Mouse (Mus musculus) heart, embryonic 14.5 days (tissue): ENCODE measurements around the gene Klhl2. TPM values are rescaled to one million over a fixed set of nuclear protein-coding genes. Genes with fewer than 3 reads are reported as not detected.

Experiments
- ATAC-seq: fragments of 200-750 bp; cut with Nextera tagmentation; 2 replicates; pipeline ENCODE4 v1.8.0; 2017; ENCODE audit warnings: low read depth, moderate TSS enrichment; ENCODE audit not compliant: insufficient number of reproducible peaks, insufficient read depth, low FRiP score
- H3K27ac ChIP-seq, 2 experiments: fragments of 200-500 bp in 1 of 2; fragments of 300-500 bp in 1 of 2; sonication (generic) in 1 of 2; replicated peaks in 1 of 2; 2 replicates each; pipeline ENCODE4 v1.5.1; 2012 to 2014; ENCODE audit warnings: low read depth in 2 of 2, low read length in 2 of 2, control low read depth in 1 of 2, mild to moderate bottlenecking in 1 of 2, mixed read lengths in 1 of 2; ENCODE audit not compliant: control insufficient read depth in 1 of 2, insufficient read depth in 1 of 2
- H3K27me3 ChIP-seq: fragments of 300-500 bp; sonication (generic); 2 replicates; pipeline ENCODE4 v1.6.1; 2014; ENCODE audit warnings: mild to moderate bottlenecking, low read length, control low read depth; ENCODE audit not compliant: control insufficient read depth, insufficient read depth
- H3K36me3 ChIP-seq: fragments of 300-500 bp; sonication (generic); 2 replicates; pipeline ENCODE4 v1.6.1; 2014; ENCODE audit warnings: mild to moderate bottlenecking, control low read depth, low read length, mixed read lengths; ENCODE audit not compliant: control insufficient read depth, insufficient read depth
- H3K4me1 ChIP-seq, 2 experiments: fragments of 200-500 bp in 1 of 2; fragments of 300-500 bp in 1 of 2; sonication (generic) in 1 of 2; 2 replicates each; pipeline ENCODE4 v1.6.1; 2012 to 2014; ENCODE audit warnings: low read length in 2 of 2, control low read depth in 1 of 2, mixed read lengths in 1 of 2; ENCODE audit not compliant: control insufficient read depth in 2 of 2, insufficient read depth in 2 of 2
- H3K4me2 ChIP-seq: fragments of 300-500 bp; sonication (generic); 2 replicates; pipeline ENCODE4 v1.6.1; 2014; ENCODE audit warnings: mild to moderate bottlenecking, low read length
- H3K4me3 ChIP-seq, 2 experiments: fragments of 200-500 bp in 1 of 2; fragments of 300-500 bp in 1 of 2; sonication (generic) in 1 of 2; 2 replicates each; pipeline ENCODE4 v1.5.1; 2012 to 2014; ENCODE audit warnings: low read length in 2 of 2, mild to moderate bottlenecking in 2 of 2, control low read depth in 1 of 2, low read depth in 1 of 2, moderate library complexity in 1 of 2; ENCODE audit not compliant: control insufficient read depth in 1 of 2, insufficient read depth in 1 of 2
- H3K9ac ChIP-seq: fragments of 300-500 bp; sonication (generic); 2 replicates; pipeline ENCODE4 v1.6.1; 2014; ENCODE audit warnings: mild to moderate bottlenecking, low read length
- H3K9me3 ChIP-seq: fragments of 300-500 bp; sonication (generic); 2 replicates; pipeline ENCODE4 v1.6.1; 2016; ENCODE audit warnings: low read length, control low read depth; ENCODE audit not compliant: control insufficient read depth
- WGBS: fragments of 180-500 bp; shearing (Covaris S2); extraction: QIAGEN DNeasy Blood & Tissue Kit; methylation state at CpG from one replicate; pipeline ENCODE4 v1.1.7; 2014; 5-methylcytosine and 5-hydroxymethylcytosine counted together
- polyA plus RNA-seq: library from polyadenylated mRNA; unstranded; fragments of >200 nt; fragmentation: Nextera tagmentation; extraction: Ambion mirVana; gene quantifications from 2 replicates; pipeline ENCODE4 v1.2.1, GENCODE M21; 2014

Klhl2 gene
- polyA plus RNA-seq, 1 experiment from 2014 or later: 13.9 TPM

DNA sequence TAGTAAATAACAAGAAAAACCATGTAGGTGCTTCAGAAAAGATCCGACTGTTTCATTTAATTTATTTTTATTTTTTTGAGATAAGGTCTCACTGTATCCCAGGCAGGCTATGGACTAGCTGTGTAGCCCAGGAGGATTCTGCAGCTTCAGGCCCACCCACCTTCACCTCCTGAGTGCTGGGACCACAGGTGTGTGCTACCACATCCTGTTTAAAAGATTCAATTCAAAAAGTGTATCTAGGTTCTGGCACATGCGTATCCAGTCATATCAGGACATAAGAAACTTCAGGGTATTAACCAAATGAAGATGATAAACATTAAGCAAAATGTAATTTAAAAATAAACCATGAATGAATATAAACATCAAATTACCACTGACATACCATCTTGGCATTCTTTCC, 126.6 kb downstream of the Klhl2 start:
- H3K4me3 ChIP-seq: no peak overlapping the region
- 93% methylated on average over 2 of the region's 2 CpGs for WGBS
- peaks cover 83% of the 10 kb centered on the region for H3K36me3 ChIP-seq

DNA sequence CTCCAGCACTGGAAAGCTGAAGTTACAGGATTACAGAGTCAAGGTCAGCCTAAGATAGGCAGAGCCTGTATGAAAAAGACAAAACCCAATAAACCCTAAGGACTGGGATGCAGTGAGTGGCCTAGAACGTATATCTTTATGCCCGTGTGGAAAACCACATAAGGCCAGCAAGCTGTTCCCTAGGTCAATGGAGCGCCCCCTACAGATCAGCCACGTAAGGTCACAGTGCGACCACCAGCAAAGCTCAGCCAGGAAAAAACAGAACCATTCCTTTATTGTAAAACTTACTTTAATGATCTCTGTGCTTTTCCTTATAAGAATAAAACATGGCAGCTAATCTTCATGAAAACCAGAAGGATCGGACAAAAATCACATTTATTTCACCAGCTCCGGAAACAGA, 131.9 kb downstream of the Klhl2 start:
- no peak for ATAC-seq
- Histone ChIP-seq H3K27ac (no peak overlapping the region), H3K4me2 (no peak overlapping the region), H3K27me3 (no peaks in the 10 kb centered on the region), H3K4me1 (no peaks in the 10 kb centered on the region), H3K4me3 (no peak overlapping the region), H3K36me3 (peaks cover 56% of the 10 kb centered on the region), H3K9ac (no peak overlapping the region), H3K9me3 (no peaks in the 10 kb centered on the region)
- whole genome bisulfite sequencing: 78% methylated on average over 7 of the region's 7 CpGs

More for the DNA sequence above, 126.6 kb downstream of the Klhl2 start:
- Histone ChIP-seq H3K27me3 (no peaks in the 10 kb centered on the region), H3K9me3 (no peaks in the 10 kb centered on the region), H3K4me1 (no peaks in the 10 kb centered on the region), H3K27ac (no peak overlapping the region), H3K9ac (no peak overlapping the region), H3K4me2 (no peak overlapping the region)
- no peak for ATAC-seq

- Histone ChIP-seq H3K36me3 (peaks cover 10% of the 10 kb centered on the region), H3K27ac (no peak overlapping the region)
- WGBS: 83% methylated on average over 7 of the region's 7 CpGs
Measured at GRCm38 (mm10) chr8:64712499-64712898, 137.3 kb downstream of the Klhl2 start.

GRCm38 (mm10) chr8:64711544-64711943, 138.3 kb downstream of the Klhl2 start:
- no peak overlapping the region for H3K4me2 ChIP-seq
- H3K4me3 ChIP-seq: no peak overlapping the region
- H3K36me3 ChIP-seq: peaks cover under 1% of the 10 kb centered on the region; the same call in 1 of the 2 replicates
- H3K27me3 ChIP-seq: no peaks in the 10 kb centered on the region
- H3K27ac ChIP-seq: no peak overlapping the region
- ATAC-seq: no peak
- no peaks in the 10 kb centered on the region for H3K9me3 ChIP-seq
- peaks cover 0 to 8% of the 10 kb centered on the region in 2 experiments; a peak in 1 of 4 replicates for H3K4me1 ChIP-seq
- no peak overlapping the region for H3K9ac ChIP-seq
- WGBS: 26% methylated on average over 1 of the region's 1 CpGs

More at GRCm38 (mm10) chr8:64712499-64712898, 137.3 kb downstream of the Klhl2 start:
- Histone ChIP-seq H3K4me1 (peaks cover 0 to 8% of the 10 kb centered on the region in 2 experiments; a peak in 1 of 4 replicates), H3K4me2 (no peak overlapping the region), H3K9me3 (no peaks in the 10 kb centered on the region), H3K4me3 (no peak overlapping the region), H3K27me3 (no peaks in the 10 kb centered on the region), H3K9ac (no peak overlapping the region)
- ATAC-seq: no peak

GRCm38 (mm10) chr8:64707481-64707880, 142.3 kb downstream of the Klhl2 start:
- H3K9me3 ChIP-seq: no peaks in the 10 kb centered on the region
- H3K4me1 ChIP-seq: peaks cover 0 to 8% of the 10 kb centered on the region in 2 experiments; a peak in 1 of 4 replicates
- H3K36me3 ChIP-seq: no peaks in the 10 kb centered on the region
- H3K9ac ChIP-seq: no peak overlapping the region
- H3K4me2 ChIP-seq: no peak overlapping the region
- no peaks in the 10 kb centered on the region for H3K27me3 ChIP-seq
- H3K27ac ChIP-seq: no peak overlapping the region
- ATAC-seq: no peak
- H3K4me3 ChIP-seq: no peak overlapping the region

GRCm38 (mm10) chr8:64703191-64703590, 146.6 kb downstream of the Klhl2 start:
- H3K9me3 ChIP-seq: no peaks in the 10 kb centered on the region
- H3K27me3 ChIP-seq: no peaks in the 10 kb centered on the region
- H3K4me3 ChIP-seq: no peak overlapping the region
- H3K9ac ChIP-seq: no peak overlapping the region
- no peaks in the 10 kb centered on the region for H3K4me1 ChIP-seq
- no peaks in the 10 kb centered on the region for H3K36me3 ChIP-seq
- H3K4me2 ChIP-seq: no peak overlapping the region
- H3K27ac ChIP-seq: no peak overlapping the region
- WGBS: 78% methylated on average over 1 of the region's 1 CpGs
- no peak for ATAC-seq

DNA sequence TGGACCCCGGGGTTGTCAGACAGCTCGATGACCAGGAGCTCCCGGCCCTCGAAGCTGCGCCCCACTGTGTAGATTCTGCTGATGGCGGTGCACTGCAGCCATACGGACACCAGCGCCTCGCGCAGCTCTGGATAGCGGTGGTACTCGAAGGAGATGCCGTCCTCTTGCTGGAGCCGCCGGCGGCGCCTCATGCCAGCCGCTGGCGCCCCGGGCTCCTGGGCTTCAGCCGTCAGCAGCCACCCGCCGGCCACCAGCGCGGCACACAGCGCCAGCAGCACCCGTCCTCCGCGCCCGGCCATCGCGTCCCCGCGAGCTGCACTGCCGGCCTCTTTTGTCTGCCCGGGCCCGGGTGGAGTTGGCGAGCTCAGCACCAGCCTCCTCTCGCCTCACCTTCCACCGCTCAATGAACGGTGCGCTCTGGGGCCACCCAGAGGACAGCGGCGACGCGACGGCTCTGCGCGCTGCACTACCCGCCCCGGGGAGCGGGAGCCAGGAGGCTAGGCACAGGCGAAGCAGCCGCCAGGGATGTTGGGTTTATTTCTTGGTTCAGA, 157.1 kb downstream of the Klhl2 start, which contains the start of gene Cpe:
Gene Cpe, minus strand, starts transcription at position 404 of the 551 bp plus-strand sequence.
- peak; percentile 98 for ATAC-seq
- peaks cover 7 to 24% of the 10 kb centered on the region in 2 experiments for H3K4me1 ChIP-seq
- under 1% methylated on average over 54 of the region's 54 CpGs for WGBS
- no peaks in the 10 kb centered on the region for H3K27me3 ChIP-seq
- peak within 1 kb of the TSS; percentile 74 for H3K4me2 ChIP-seq
- no peaks in the 10 kb centered on the region for H3K36me3 ChIP-seq
- H3K27ac ChIP-seq: peak within 1 kb of the TSS; percentile 63 to 92
- no peaks in the 10 kb centered on the region for H3K9me3 ChIP-seq
- peak within 1 kb of the TSS; percentile 69 to 75 for H3K4me3 ChIP-seq
- peak within 1 kb of the TSS; percentile 83 for H3K9ac ChIP-seq
